Mouse (Mus musculus): ENCODE results near the gene Xrcc6.

- TF ChIP-seq CTCF (IDR thresholded peaks at IDR 0.05; ENCODE audit: low read depth) (no peak), EP300 (IDR thresholded peaks at IDR 0.05; ENCODE audit: low read depth) (no peak)
Observed at GRCm38 (mm10) chr15:81961078-81961451, 26.6 kb upstream of the Xrcc6 start.

All from liver, embryonic 14.5 days (tissue).